23 mouse cellular contexts compared by ENCODE assay signal in the genomic region with DNA sequence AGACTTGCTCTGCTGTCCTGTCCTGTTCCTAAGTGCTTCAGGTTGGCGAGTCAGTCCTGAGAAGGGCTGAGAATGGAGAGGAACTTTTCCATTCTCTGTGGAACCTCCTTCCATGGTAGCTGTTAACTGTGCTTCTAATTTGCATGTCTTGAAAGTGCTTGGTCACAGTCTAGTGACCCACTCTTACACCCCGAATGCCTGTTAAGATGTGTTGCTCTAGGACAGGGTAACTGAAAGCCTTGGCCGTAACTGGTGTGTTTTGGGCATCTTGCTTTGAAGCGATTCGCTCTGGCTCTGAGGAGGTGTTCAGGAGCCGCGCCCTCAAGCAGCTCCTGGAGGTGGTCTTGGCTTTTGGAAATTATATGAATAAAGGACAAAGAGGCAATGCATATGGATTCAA.
DNase-seq lines count a peak whose midpoint lies in the region; ATAC-seq and TF ChIP-seq lines count a peak whose summit lies in the region.
"Had no signal": no experiment of that assay in that cellular context is flagged by ENCODE, and none has a peak within 500 bp of the region (broad histone marks: within the 10 kb centered on the region; RNA-seq: fewer than 3 reads in every experiment).

No protein-coding gene starts in this region.

- no peak for ATAC-seq in heart, embryonic 13.5 days (ENCODE audit: extremely low read depth, insufficient number of reproducible peaks, low FRiP score, low TSS enrichment)
- ATAC-seq in heart, embryonic 16.5 days (replicated peaks; ENCODE audit: extremely low read depth, insufficient read depth, low FRiP score), result no peak
- ATAC-seq: activated CD4-positive, CD25-positive, alpha-beta regulatory T cell, adult 4 months had no signal

- H3K36me3 ChIP-seq in heart, embryonic 13.5 days, result peaks cover 87% of the 10 kb centered on the region
- H3K36me3 ChIP-seq in heart, embryonic 16.5 days (ENCODE audit: control insufficient read depth, insufficient read depth), result peaks cover 24% of the 10 kb centered on the region

- H3K27ac ChIP-seq in gastrocnemius, adult 2 months, result peak overlapping the region; percentile 66; the same call in 1 of the 2 replicates
- peak overlapping the region; percentile 90 for H3K27ac ChIP-seq in heart, embryonic 13.5 days (replicated peaks)
- peak overlapping the region; percentile 85 for H3K27ac ChIP-seq in layer of hippocampus, adult 2 months
- H3K27ac ChIP-seq in heart, embryonic 16.5 days (ENCODE audit: low read length), result peak overlapping the region; percentile 82
- H3K27ac ChIP-seq: hindbrain, embryonic 10.5 days; stomach, postnatal 0 days had no signal

- intact Hi-C loops in gastrocnemius, adult 2 months (cut with DNase I), result loop anchor here (5.0 kb wide), 1 partner anchor 90 kb away; no protein-coding TSS in a partner anchor
- intact Hi-C loops in gastrocnemius, postnatal 14 days (cut with DNase I; ENCODE audit: low total_unique reads), result no loop called here
- intact Hi-C loops in heart, postnatal 25 days (cut with DNase I), result loop anchor here (5.0 kb wide), 1 partner anchor 80 kb away; no protein-coding TSS in a partner anchor

- 85% methylated on average over 7 of the region's 7 CpGs for WGBS in heart, embryonic 13.5 days
- 93% methylated on average over 7 of the region's 7 CpGs for WGBS in heart, embryonic 16.5 days

- no peak overlapping the region for H3K4me3 ChIP-seq in gastrocnemius, adult 2 months
- no peak overlapping the region for H3K4me3 ChIP-seq in heart, embryonic 13.5 days
- no peak overlapping the region for H3K4me3 ChIP-seq in layer of hippocampus, adult 2 months
- no peak overlapping the region for H3K4me3 ChIP-seq in heart, embryonic 16.5 days (ENCODE audit: low read length)
- H3K4me3 ChIP-seq: hindbrain, embryonic 10.5 days had no signal

- no peak for DNase-seq in gastrocnemius, adult 2 months
- DNase-seq in gastrocnemius, postnatal 14 days, result no peak
- no peak for DNase-seq in heart, postnatal 25 days (ENCODE audit: low spot score)
- no peak for DNase-seq in layer of hippocampus, adult 2 months (ENCODE audit: low spot score in 2 of 2)
- no peak for DNase-seq in layer of hippocampus, postnatal 14 days (ENCODE audit: low spot score in 2 of 2)
- no peak for DNase-seq in ovary, postnatal 36 days (ENCODE audit: low spot score)
- DNase-seq: adrenal gland, adult 8-10 months; cerebellum, adult 11-12 months; cerebellum, postnatal 10 days; gastrocnemius, postnatal 25 days; kidney, adult 11 months; kidney, postnatal 10 days; layer of hippocampus, postnatal 36 days; lung, postnatal 36 days; midbrain, embryonic 14.5 days; right cerebral cortex, postnatal 14 days; thymus, adult 2 months; thymus, postnatal 4 days had no signal

- no peaks in the 10 kb centered on the region for H3K9me3 ChIP-seq in heart, embryonic 13.5 days
- no peaks in the 10 kb centered on the region for H3K9me3 ChIP-seq in heart, embryonic 16.5 days (replicated peaks; ENCODE audit: control insufficient read depth, low read length)
- H3K9me3 ChIP-seq: hindbrain, embryonic 10.5 days had no signal

- no peak overlapping the region for H3K9ac ChIP-seq in heart, embryonic 13.5 days
- 0 out of 2 replicates have a peak overlapping the region, but pooled peaks have one; percentile 0 for H3K9ac ChIP-seq in heart, embryonic 16.5 days (ENCODE audit: low read length)

- H3K4me1 ChIP-seq in heart, embryonic 13.5 days, result peaks cover 94% of the 10 kb centered on the region
- H3K4me1 ChIP-seq in heart, embryonic 16.5 days (ENCODE audit: control insufficient read depth, insufficient read depth, low read length), result peaks cover 74% of the 10 kb centered on the region

- TF ChIP-seq CTCF in gastrocnemius, adult 2 months (IDR thresholded peaks at IDR 0.05), result no peak
- no peak for TF ChIP-seq CTCF in layer of hippocampus, adult 2 months (conservative IDR thresholded peaks at IDR 0.05)

- H3K4me2 ChIP-seq in heart, embryonic 13.5 days, result no peak overlapping the region
- no peak overlapping the region for H3K4me2 ChIP-seq in heart, embryonic 16.5 days (ENCODE audit: low read depth, low read length)

- no peaks in the 10 kb centered on the region for H3K27me3 ChIP-seq in heart, embryonic 13.5 days (replicated peaks)
- H3K27me3 ChIP-seq in heart, embryonic 16.5 days (ENCODE audit: control insufficient read depth, insufficient read depth, low read length), result no peaks in the 10 kb centered on the region
